Comparison of ENCODE assay signal across 8 mouse cellular contexts in the genomic region with DNA sequence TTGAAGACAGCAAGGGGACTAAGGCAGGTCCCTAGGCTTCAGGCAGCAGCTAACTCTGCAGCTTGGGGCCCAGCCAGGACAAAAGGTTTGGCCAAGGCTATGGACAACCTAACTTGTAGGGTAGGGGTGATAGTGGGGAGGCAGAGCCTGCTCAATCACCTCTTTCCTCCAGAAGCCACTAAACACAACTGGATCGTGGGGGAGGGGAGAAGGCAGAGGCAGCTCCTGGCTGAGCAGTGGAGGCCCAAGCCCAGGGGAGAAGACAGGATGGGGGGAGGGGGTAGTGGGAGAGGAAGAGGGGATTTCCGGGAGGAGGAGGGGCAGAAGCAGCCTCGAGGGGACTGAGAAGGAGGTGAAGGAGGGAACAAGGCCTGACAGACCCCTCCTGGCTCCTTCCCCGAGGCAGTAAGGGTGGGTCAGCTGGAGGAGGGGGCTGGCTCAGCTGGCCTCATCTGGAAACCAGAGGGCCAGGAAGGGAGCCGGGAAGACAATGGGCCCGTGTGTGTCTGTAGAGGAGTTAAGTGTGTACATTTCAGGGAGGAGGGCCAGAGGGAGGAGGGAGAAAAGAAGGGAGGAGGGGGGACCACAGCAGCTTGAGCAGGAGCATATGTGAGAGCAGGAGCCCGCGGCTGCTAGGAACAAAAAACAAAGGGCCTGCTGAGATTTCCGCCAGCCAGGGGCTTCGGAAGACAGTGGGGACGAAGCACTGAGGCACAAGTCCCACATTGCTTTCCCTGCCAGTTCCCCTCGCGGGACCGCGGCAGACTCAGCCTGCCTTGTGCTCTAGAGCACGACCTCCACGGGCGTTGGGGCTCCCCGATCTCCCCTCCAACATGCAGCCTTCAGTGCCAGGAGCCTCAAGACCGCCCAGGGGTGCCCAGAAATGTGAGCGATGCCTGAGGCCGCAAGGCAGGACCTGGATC. TPM values are rescaled to one million over a fixed set of nuclear protein-coding genes. Genes with fewer than 3 reads are reported as not detected.
DNase-seq lines count a peak whose midpoint lies in the region; ATAC-seq lines count a peak whose summit lies in the region.

No protein-coding gene starts in this region.

- no peaks in the 10 kb centered on the region for H3K9me3 ChIP-seq in embryonic facial prominence, embryonic 12.5 days
- H3K9me3 ChIP-seq in heart, embryonic 16.5 days (replicated peaks; ENCODE audit: control insufficient read depth, low read length): no peaks in the 10 kb centered on the region
- no peaks in the 10 kb centered on the region for H3K9me3 ChIP-seq in midbrain, embryonic 11.5 days (ENCODE audit: control insufficient read depth, low read length)
- H3K9me3 ChIP-seq in stomach, embryonic 16.5 days (replicated peaks; ENCODE audit: control insufficient read depth, low read length): no peaks in the 10 kb centered on the region

- peak; percentile 68 to 74 for DNase-seq in urinary bladder, postnatal 4 days (ENCODE audit: low spot score in 2 of 2)
- no peak for DNase-seq in urinary bladder, postnatal 10 days (ENCODE audit: low spot score)
- peak; percentile 78 to 89 for DNase-seq in kidney, postnatal 25 days
- DNase-seq in midbrain, embryonic 11.5 days (ENCODE audit: low spot score, missing footprints): peak; percentile 97
- no peak for DNase-seq in layer of hippocampus, postnatal 25 days (ENCODE audit: extremely low spot score in 1 of 2, low spot score in 1 of 2)

- H3K4me3 ChIP-seq in embryonic facial prominence, embryonic 12.5 days: peak overlapping the region; percentile 99
- H3K4me3 ChIP-seq in heart, embryonic 16.5 days (ENCODE audit: low read length): peak overlapping the region; percentile 87
- H3K4me3 ChIP-seq in midbrain, embryonic 11.5 days (ENCODE audit: low read depth, low read length): peak overlapping the region; percentile 97
- H3K4me3 ChIP-seq in stomach, embryonic 16.5 days (replicated peaks; ENCODE audit: low read length): peak overlapping the region; percentile 100

- peak overlapping the region; percentile 100 for H3K27ac ChIP-seq in embryonic facial prominence, embryonic 12.5 days
- peak overlapping the region; percentile 89 for H3K27ac ChIP-seq in heart, embryonic 16.5 days (ENCODE audit: low read length)
- peak overlapping the region; percentile 99 for H3K27ac ChIP-seq in midbrain, embryonic 11.5 days (ENCODE audit: low read depth, low read length)
- peak overlapping the region; percentile 99 for H3K27ac ChIP-seq in stomach, embryonic 16.5 days (ENCODE audit: low read length)

- peaks cover 38% of the 10 kb centered on the region for H3K36me3 ChIP-seq in embryonic facial prominence, embryonic 12.5 days
- H3K36me3 ChIP-seq in heart, embryonic 16.5 days (ENCODE audit: control insufficient read depth, insufficient read depth): peaks cover 18% of the 10 kb centered on the region
- H3K36me3 ChIP-seq in midbrain, embryonic 11.5 days (ENCODE audit: control insufficient read depth, insufficient read depth, low read length): peaks cover 20% of the 10 kb centered on the region
- peaks cover 17% of the 10 kb centered on the region for H3K36me3 ChIP-seq in stomach, embryonic 16.5 days (ENCODE audit: control insufficient read depth, insufficient read depth, low read length)

- peak overlapping the region; percentile 76 for H3K4me2 ChIP-seq in embryonic facial prominence, embryonic 12.5 days (replicated peaks)
- peak overlapping the region; percentile 92 for H3K4me2 ChIP-seq in heart, embryonic 16.5 days (ENCODE audit: low read depth, low read length)
- H3K4me2 ChIP-seq in midbrain, embryonic 11.5 days: peak overlapping the region; percentile 75
- peak overlapping the region; percentile 94 for H3K4me2 ChIP-seq in stomach, embryonic 16.5 days (ENCODE audit: low read depth, low read length)

- H3K9ac ChIP-seq in embryonic facial prominence, embryonic 12.5 days: peak overlapping the region; percentile 99
- peak overlapping the region; percentile 95 for H3K9ac ChIP-seq in heart, embryonic 16.5 days (ENCODE audit: low read length)
- peak overlapping the region; percentile 96 for H3K9ac ChIP-seq in midbrain, embryonic 11.5 days (ENCODE audit: low read length)
- peak overlapping the region; percentile 98 for H3K9ac ChIP-seq in stomach, embryonic 16.5 days (ENCODE audit: low read length)

- peak; percentile 65 for ATAC-seq in embryonic facial prominence, embryonic 12.5 days (ENCODE audit: insufficient number of reproducible peaks, insufficient read depth, low FRiP score, low TSS enrichment)
- ATAC-seq in heart, embryonic 16.5 days (replicated peaks; ENCODE audit: extremely low read depth, insufficient read depth, low FRiP score): peak; percentile 57
- peak; percentile 80 for ATAC-seq in midbrain, embryonic 11.5 days (ENCODE audit: low FRiP score)
- ATAC-seq in stomach, embryonic 16.5 days (ENCODE audit: insufficient read depth, low FRiP score): peak; percentile 64

- WGBS in embryonic facial prominence, embryonic 12.5 days: 0% methylated on average over 22 of the region's 22 CpGs
- under 1% methylated on average over 21 of the region's 22 CpGs for WGBS in heart, embryonic 16.5 days
- WGBS in midbrain, embryonic 11.5 days: under 1% methylated on average over 22 of the region's 22 CpGs
- 0% methylated on average over 22 of the region's 22 CpGs for WGBS in stomach, embryonic 16.5 days

- peaks cover 33% of the 10 kb centered on the region for H3K4me1 ChIP-seq in embryonic facial prominence, embryonic 12.5 days
- H3K4me1 ChIP-seq in heart, embryonic 16.5 days (ENCODE audit: control insufficient read depth, insufficient read depth, low read length): peaks cover 36% of the 10 kb centered on the region
- peaks cover 26% of the 10 kb centered on the region for H3K4me1 ChIP-seq in midbrain, embryonic 11.5 days (ENCODE audit: control insufficient read depth, insufficient read depth, low read length)
- H3K4me1 ChIP-seq in stomach, embryonic 16.5 days (ENCODE audit: control insufficient read depth, insufficient read depth, low read length): peaks cover 33% of the 10 kb centered on the region

- H3K27me3 ChIP-seq in embryonic facial prominence, embryonic 12.5 days: no peaks in the 10 kb centered on the region
- H3K27me3 ChIP-seq in heart, embryonic 16.5 days (ENCODE audit: control insufficient read depth, insufficient read depth, low read length): no peaks in the 10 kb centered on the region
- no peaks in the 10 kb centered on the region for H3K27me3 ChIP-seq in midbrain, embryonic 11.5 days (ENCODE audit: control insufficient read depth, insufficient read depth, low read length)
- H3K27me3 ChIP-seq in stomach, embryonic 16.5 days (ENCODE audit: control insufficient read depth, insufficient read depth, low read length): no peaks in the 10 kb centered on the region

RNA-seq across cellular contexts. Expression of a gene that starts 1.4 kb away (rescaled TPM):
- polyA plus RNA-seq in embryonic facial prominence, embryonic 12.5 days (2016; fragmentation: Nextera tagmentation; extraction: Ambion mirVana): 119 and 122 TPM in 2 replicates
- 37.3 and 39.1 TPM in 2 replicates for polyA plus RNA-seq in heart, embryonic 16.5 days (2015; fragmentation: Nextera tagmentation; extraction: Ambion mirVana)
- 72.0 and 79.7 TPM in 2 replicates for polyA plus RNA-seq in midbrain, embryonic 11.5 days (2014; fragmentation: Nextera tagmentation; extraction: Ambion mirVana)
- polyA plus RNA-seq in stomach, embryonic 16.5 days (2015; fragmentation: Nextera tagmentation; extraction: Ambion mirVana): 50.9 and 55.1 TPM in 2 replicates
- total RNA-seq in layer of hippocampus, postnatal 25 days (2021): 10 to 100 TPM; 16.1 to 19.9 TPM

RNA-seq across cellular contexts. Expression of a gene that starts 12.5 kb away (rescaled TPM):
- 17.5 and 18.9 TPM in 2 replicates for polyA plus RNA-seq in embryonic facial prominence, embryonic 12.5 days (2016; fragmentation: Nextera tagmentation; extraction: Ambion mirVana)
- polyA plus RNA-seq in heart, embryonic 16.5 days (2015; fragmentation: Nextera tagmentation; extraction: Ambion mirVana): 17.7 TPM in 2 replicates
- 6.4 and 7.1 TPM in 2 replicates for polyA plus RNA-seq in midbrain, embryonic 11.5 days (2014; fragmentation: Nextera tagmentation; extraction: Ambion mirVana)
- polyA plus RNA-seq in stomach, embryonic 16.5 days (2015; fragmentation: Nextera tagmentation; extraction: Ambion mirVana): 16.7 and 19.0 TPM in 2 replicates
- total RNA-seq in layer of hippocampus, postnatal 25 days (2021): 1 to 10 TPM; 3.1 to 3.3 TPM

RNA-seq across cellular contexts. Expression of a gene that starts 12.6 kb away (rescaled TPM):
- 13.5 and 14.2 TPM in 2 replicates for polyA plus RNA-seq in embryonic facial prominence, embryonic 12.5 days (2016; fragmentation: Nextera tagmentation; extraction: Ambion mirVana)
- 14.2 and 16.1 TPM in 2 replicates for polyA plus RNA-seq in heart, embryonic 16.5 days (2015; fragmentation: Nextera tagmentation; extraction: Ambion mirVana)
- polyA plus RNA-seq in midbrain, embryonic 11.5 days (2014; fragmentation: Nextera tagmentation; extraction: Ambion mirVana): 7.9 and 8.5 TPM in 2 replicates
- 32.5 and 32.8 TPM in 2 replicates for polyA plus RNA-seq in stomach, embryonic 16.5 days (2015; fragmentation: Nextera tagmentation; extraction: Ambion mirVana)
- total RNA-seq in layer of hippocampus, postnatal 25 days (2021): 10 to 100 TPM; 23.8 to 29.7 TPM

RNA-seq across cellular contexts. Expression of a gene that starts 19.4 kb away (rescaled TPM):
- 1,221 and 1,230 TPM in 2 replicates for polyA plus RNA-seq in embryonic facial prominence, embryonic 12.5 days (2016; fragmentation: Nextera tagmentation; extraction: Ambion mirVana)
- polyA plus RNA-seq in heart, embryonic 16.5 days (2015; fragmentation: Nextera tagmentation; extraction: Ambion mirVana): 708 and 711 TPM in 2 replicates
- polyA plus RNA-seq in midbrain, embryonic 11.5 days (2014; fragmentation: Nextera tagmentation; extraction: Ambion mirVana): 1,223 and 1,245 TPM in 2 replicates
- polyA plus RNA-seq in stomach, embryonic 16.5 days (2015; fragmentation: Nextera tagmentation; extraction: Ambion mirVana): 1,025 and 1,263 TPM in 2 replicates
- 100 to 1,000 TPM; 678 to 771 TPM for total RNA-seq in layer of hippocampus, postnatal 25 days (2021)

RNA-seq across cellular contexts. Expression of a gene that starts 24.3 kb away (rescaled TPM):
- polyA plus RNA-seq in embryonic facial prominence, embryonic 12.5 days (2016; fragmentation: Nextera tagmentation; extraction: Ambion mirVana): 164 and 181 TPM in 2 replicates
- 51.5 and 60.8 TPM in 2 replicates for polyA plus RNA-seq in heart, embryonic 16.5 days (2015; fragmentation: Nextera tagmentation; extraction: Ambion mirVana)
- 54.7 and 55.1 TPM in 2 replicates for polyA plus RNA-seq in midbrain, embryonic 11.5 days (2014; fragmentation: Nextera tagmentation; extraction: Ambion mirVana)
- polyA plus RNA-seq in stomach, embryonic 16.5 days (2015; fragmentation: Nextera tagmentation; extraction: Ambion mirVana): 88.3 and 90.9 TPM in 2 replicates
- 10 to 100 TPM; 26.1 to 37.3 TPM for total RNA-seq in layer of hippocampus, postnatal 25 days (2021)

Comparison
In these comparisons a context has a peak if more than half of its experiments do, and no peak if none do; other contexts are left out.
1. DNase-seq: peak in urinary bladder, postnatal 4 days (2 of 2), kidney, postnatal 25 days (2 of 2) and midbrain, embryonic 11.5 days (single experiment); none in urinary bladder, postnatal 10 days (single experiment) and layer of hippocampus, postnatal 25 days (0 of 2).
2. Peak in every context shown above with its lines, with median percentiles within 50 percentile points of each other: ATAC-seq, H3K27ac ChIP-seq, H3K4me2 ChIP-seq, H3K4me3 ChIP-seq and H3K9ac ChIP-seq.